Mouse (Mus musculus): ENCODE measurements around the gene Rrp8.

GRCm38 (mm10) chr7:105751491-105752433 is 14.6 kb upstream of the Rrp8 start, which contains the start of gene Tpp1:
- TF ChIP-seq CTCF (conservative IDR thresholded peaks at IDR 0.05; ENCODE audit: low read length) (no peak), POU5F1 (IDR thresholded peaks at IDR 0.05; ENCODE audit: borderline replicate concordance, low read length) (no peak), NANOG (IDR thresholded peaks at IDR 0.05; ENCODE audit: borderline replicate concordance, low read length) (no peak)

Measured in E14TG2a.4 (cell line).